Mouse (Mus musculus) limb, embryonic 15.5 days (tissue): ENCODE data around the gene A930004D18Rik. TPM values are rescaled to one million over a fixed set of nuclear protein-coding genes. Genes with fewer than 3 reads are reported as not detected.

ENCODE experiments used
- ATAC-seq: fragments of 200-750 bp; cut with Nextera tagmentation; 2 replicates; pipeline ENCODE4 v1.8.0; 2017; ENCODE audit warnings: low read depth, moderate TSS enrichment; ENCODE audit not compliant: insufficient number of reproducible peaks, low FRiP score, low TSS enrichment
- H3K27ac ChIP-seq: fragments of 300-500 bp; sonication (generic); 2 replicates; pipeline ENCODE4 v1.5.1; 2015; ENCODE audit warnings: moderate library complexity, mild to moderate bottlenecking, inconsistent platforms
- H3K27me3 ChIP-seq: fragments of 300-500 bp; sonication (generic); 2 replicates; pipeline ENCODE4 v1.6.1; 2015; ENCODE audit warnings: inconsistent platforms
- H3K36me3 ChIP-seq: fragments of 300-500 bp; sonication (generic); 2 replicates; pipeline ENCODE4 v1.6.1; 2015; ENCODE audit warnings: inconsistent platforms
- H3K4me1 ChIP-seq: fragments of 300-500 bp; sonication (generic); 2 replicates; pipeline ENCODE4 v1.6.1; 2015; ENCODE audit warnings: inconsistent platforms
- H3K4me2 ChIP-seq: fragments of 300-500 bp; sonication (generic); 2 replicates; pipeline ENCODE4 v1.6.1; 2015; ENCODE audit warnings: mild to moderate bottlenecking, inconsistent platforms
- H3K4me3 ChIP-seq: fragments of 300-500 bp; sonication (generic); 2 replicates; pipeline ENCODE4 v1.5.1; 2015; ENCODE audit warnings: mild to moderate bottlenecking, inconsistent platforms
- H3K9ac ChIP-seq: fragments of 300-500 bp; sonication (generic); 2 replicates; pipeline ENCODE4 v1.6.1; 2015; ENCODE audit warnings: inconsistent platforms
- H3K9me3 ChIP-seq: fragments of 300-500 bp; sonication (generic); 2 replicates; pipeline ENCODE4 v1.6.1; 2016; ENCODE audit warnings: inconsistent platforms
- WGBS: fragments of 180-500 bp; shearing (Covaris S2); methylation state at CpG from one replicate; pipeline ENCODE4 v1.1.7; 2015; 5-methylcytosine and 5-hydroxymethylcytosine counted together
- polyA plus RNA-seq: library from polyadenylated mRNA; unstranded; fragments of >200 nt; fragmentation: Nextera tagmentation; extraction: Ambion mirVana; gene quantifications from 2 replicates; pipeline ENCODE4 v1.2.1, GENCODE M21; 2015

Gene A930004D18Rik
- polyA plus RNA-seq, 1 experiment from 2014 or later, result 16.8 TPM

DNA sequence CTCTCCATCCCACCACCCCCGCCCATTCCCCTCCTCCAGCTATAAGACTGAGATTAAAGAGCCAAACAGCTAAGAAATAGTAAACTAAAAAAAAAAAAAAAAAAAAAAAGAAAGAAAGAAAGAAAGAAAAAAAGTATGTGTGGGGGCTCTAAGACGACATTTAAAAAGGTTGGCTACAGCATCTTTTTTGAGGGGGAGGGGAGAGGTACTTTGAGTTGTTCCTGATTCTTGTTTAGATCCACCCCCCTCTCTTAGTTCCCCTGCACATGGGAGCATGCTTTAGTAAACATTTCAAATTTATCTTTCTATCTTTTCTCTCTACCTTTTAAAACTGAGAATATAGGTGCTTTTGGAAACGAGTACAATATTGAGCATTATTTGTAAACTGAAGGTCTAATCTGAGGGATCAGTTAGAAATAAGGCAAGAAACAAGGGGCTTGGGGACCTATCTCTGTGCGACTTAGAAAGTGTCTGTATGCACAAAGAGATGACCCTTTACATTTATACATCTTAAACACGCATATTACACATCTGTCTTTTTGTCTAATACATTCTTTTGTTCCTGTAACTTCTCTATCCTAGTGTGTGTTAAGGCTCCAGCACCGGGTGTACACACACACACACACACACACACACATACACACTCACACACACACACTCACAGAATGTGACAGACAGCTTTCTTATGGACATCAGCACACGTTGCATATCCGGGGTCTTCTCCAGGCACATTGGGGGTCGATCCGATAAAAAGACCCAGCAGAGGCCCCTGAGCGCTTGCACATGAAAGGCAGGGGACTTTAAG lies 13.7 kb upstream of the A930004D18Rik start:
- 39% methylated on average over 11 of the region's 11 CpGs for WGBS
- Histone ChIP-seq H3K4me2 (peak overlapping the region; percentile 71), H3K27me3 (no peaks in the 10 kb centered on the region), H3K9ac (no peak overlapping the region), H3K4me1 (peaks cover 17% of the 10 kb centered on the region), H3K4me3 (peak overlapping the region; percentile 12; the same call in 1 of the 2 replicates), H3K36me3 (no peaks in the 10 kb centered on the region), H3K27ac (peak overlapping the region; percentile 99), H3K9me3 (no peaks in the 10 kb centered on the region)
- no peak for ATAC-seq

DNA sequence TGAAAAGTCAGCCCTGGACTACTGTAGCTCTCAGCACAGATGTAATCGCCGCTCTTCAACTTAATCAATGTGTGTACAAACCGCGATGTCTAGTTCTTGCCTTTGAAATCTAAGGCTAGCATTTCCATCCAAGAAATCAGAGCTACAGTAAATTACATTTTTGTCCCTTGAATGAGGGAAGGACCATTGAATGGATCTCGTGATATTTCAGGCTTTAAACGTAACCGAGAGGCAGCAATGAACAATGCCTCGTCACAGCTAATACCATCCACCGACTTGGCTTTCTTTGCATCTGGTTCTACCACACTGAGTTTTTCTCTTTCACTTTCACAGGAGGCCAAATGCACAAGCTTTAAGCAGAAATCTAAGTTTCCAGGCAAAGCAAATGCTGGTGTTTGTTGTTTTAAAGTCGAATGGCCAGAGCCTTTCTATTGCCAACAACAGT lies 13.0 kb upstream of the A930004D18Rik start:
- 12% methylated on average over 10 of the region's 10 CpGs for WGBS
- H3K4me2 ChIP-seq, result peak overlapping the region; percentile 71
- no peak for ATAC-seq

DNA sequence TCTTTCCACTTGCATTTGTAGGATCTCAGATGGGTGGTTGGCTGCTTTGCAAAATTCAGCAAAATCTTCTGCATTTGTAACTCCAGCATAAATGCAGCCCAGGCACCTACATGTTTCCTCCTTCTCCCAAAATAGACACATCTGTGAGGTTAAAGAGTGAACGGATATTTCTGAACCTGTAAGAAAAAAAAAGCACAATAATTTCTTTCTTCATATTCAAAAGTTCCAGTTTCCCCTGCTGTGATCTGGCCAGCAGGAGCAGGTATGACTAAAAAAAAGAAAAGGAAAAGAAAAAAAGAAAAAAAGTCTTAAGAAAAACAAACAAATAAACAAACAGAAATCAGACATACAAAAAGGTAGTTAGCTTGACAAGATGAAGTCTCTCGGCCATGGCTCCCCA lies 12.5 kb upstream of the A930004D18Rik start:
- peaks cover 16% of the 10 kb centered on the region for H3K4me1 ChIP-seq
- H3K27ac ChIP-seq, result peak overlapping the region; percentile 99
- no peaks in the 10 kb centered on the region for H3K27me3 ChIP-seq
- WGBS, result 26% methylated on average over 2 of the region's 2 CpGs
- H3K4me3 ChIP-seq, result peak overlapping the region; percentile 12; the same call in 1 of the 2 replicates
- no peak for ATAC-seq
- H3K4me2 ChIP-seq, result peak overlapping the region; percentile 71
- no peak overlapping the region for H3K9ac ChIP-seq
- H3K9me3 ChIP-seq, result no peaks in the 10 kb centered on the region
- H3K36me3 ChIP-seq, result no peaks in the 10 kb centered on the region

More for the DNA sequence above, 13.0 kb upstream of the A930004D18Rik start:
- Histone ChIP-seq H3K27ac (peak overlapping the region; percentile 99), H3K27me3 (no peaks in the 10 kb centered on the region), H3K36me3 (no peaks in the 10 kb centered on the region), H3K9me3 (no peaks in the 10 kb centered on the region), H3K4me1 (peaks cover 19% of the 10 kb centered on the region), H3K4me3 (peak overlapping the region; percentile 12; the same call in 1 of the 2 replicates), H3K9ac (no peak overlapping the region)

DNA sequence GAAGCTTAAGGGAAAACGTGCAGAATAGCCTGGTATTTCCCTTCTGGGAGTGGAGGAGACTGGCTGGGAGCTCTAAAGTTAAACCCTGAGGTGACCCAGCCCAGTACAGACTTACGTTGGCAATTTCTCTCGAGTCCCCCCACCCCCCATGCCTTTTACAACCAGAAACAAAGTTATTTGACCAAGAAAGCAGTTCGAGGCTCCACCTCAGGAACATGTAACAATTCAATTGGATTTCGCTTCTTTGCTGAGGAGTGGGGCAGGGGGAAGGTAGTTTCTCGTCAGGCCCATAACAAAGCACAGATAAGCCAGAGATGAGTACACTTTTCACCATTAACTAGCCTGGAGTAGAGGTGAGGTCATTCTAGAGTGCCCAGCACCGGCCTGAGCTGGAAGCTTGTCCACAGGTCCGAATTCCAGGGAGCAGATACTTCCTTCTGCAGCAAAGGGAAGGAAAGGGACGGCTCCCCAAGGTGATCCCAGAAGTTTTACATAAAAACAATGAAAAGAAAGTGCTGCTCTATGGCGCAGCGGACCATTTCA lies 11.8 kb upstream of the A930004D18Rik start:
- ATAC-seq, result no peak
- Histone ChIP-seq H3K4me3 (peak overlapping the region; percentile 80), H3K9ac (peak overlapping the region; percentile 11; the same call in 1 of the 2 replicates), H3K36me3 (no peaks in the 10 kb centered on the region), H3K27ac (peak overlapping the region; percentile 99), H3K27me3 (no peaks in the 10 kb centered on the region), H3K4me1 (peaks cover 15% of the 10 kb centered on the region), H3K9me3 (no peaks in the 10 kb centered on the region), H3K4me2 (peak overlapping the region; percentile 71)
- WGBS, result 11% methylated on average over 11 of the region's 11 CpGs

DNA sequence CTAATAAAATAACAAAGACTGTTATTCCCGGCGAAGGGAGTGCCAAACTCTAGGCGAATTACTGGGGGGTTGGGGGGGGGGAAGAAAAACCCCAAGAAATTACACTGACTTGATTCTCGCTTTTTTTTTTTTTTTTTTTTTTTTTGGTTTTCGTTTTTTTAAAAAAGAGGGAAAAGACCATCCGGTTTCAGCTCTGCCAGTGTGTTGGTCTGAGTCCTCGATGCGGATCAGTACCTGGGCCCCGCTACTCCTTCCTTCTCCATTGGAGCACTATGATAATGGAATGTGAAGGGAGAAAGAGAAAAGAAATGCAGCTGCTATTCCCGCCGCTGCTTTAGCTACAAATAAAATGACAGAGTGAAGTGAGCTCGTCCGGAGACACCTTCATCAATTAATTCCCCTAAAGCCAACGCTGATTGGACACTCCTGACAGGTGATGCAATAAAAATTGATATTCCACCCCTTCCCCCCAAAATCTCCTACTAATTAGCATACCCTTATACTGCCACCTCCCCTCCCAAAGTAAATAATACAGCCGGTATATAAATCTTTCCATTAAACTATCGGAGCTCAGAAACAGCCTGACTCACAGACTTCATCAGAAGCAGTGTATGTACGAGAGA lies 11.0 kb upstream of the A930004D18Rik start, which contains the start of gene Skida1:
TSS of gene Skida1 (minus strand) at position 599 of the 623 bp plus-strand sequence.
- Histone ChIP-seq H3K27me3 (no peaks in the 10 kb centered on the region), H3K9ac (peak within 1 kb of the TSS; percentile 97), H3K4me1 (peaks cover 16% of the 10 kb centered on the region), H3K4me3 (peak within 1 kb of the TSS; percentile 80), H3K9me3 (no peaks in the 10 kb centered on the region), H3K27ac (peak within 1 kb of the TSS; percentile 99), H3K36me3 (no peaks in the 10 kb centered on the region), H3K4me2 (peak within 1 kb of the TSS; percentile 71)
- no peak for ATAC-seq
- WGBS, result under 1% methylated on average over 17 of the region's 17 CpGs

DNA sequence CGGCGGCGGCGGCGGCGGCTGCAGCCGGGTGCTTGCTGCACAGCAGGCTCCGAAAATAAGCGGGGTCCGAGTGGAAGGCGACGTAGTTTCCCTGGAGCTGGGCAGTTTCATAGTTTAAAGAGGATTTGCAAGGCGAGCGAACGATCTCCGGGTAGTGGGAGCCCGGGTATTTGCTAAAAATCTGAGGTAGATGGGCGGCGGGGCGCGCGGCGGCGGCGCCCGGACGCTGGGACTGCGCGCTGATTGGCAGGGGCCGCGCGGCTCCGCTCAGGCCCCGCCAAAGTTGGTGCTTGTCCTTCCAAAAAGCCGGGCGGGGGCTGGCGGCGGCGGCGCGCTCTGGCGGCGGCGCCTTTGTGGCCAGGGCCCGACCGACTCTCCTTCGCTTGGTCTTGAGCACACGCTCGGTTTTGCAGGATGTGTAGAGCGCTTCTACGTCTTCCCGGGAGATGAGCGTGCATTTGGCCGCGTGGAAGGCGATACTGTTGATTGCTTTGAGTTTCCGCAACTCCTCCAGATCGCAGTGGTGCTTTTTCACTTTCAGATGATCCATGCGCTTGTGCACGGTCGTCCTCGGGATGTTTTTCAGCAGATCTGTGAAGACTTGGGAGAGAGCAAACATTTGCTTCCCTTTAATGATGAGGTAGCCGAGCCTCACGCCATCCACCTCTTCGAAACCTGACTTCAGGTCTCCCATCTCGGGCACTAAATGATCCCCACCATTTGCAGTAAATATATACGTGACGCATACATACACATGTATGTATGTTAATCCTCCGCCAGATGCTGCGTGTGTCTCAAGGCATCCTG lies 10.3 kb upstream of the A930004D18Rik start:
- Histone ChIP-seq H3K9me3 (no peaks in the 10 kb centered on the region), H3K4me3 (peak overlapping the region; percentile 80), H3K4me2 (peak overlapping the region; percentile 71), H3K4me1 (peaks cover 17% of the 10 kb centered on the region), H3K27me3 (no peaks in the 10 kb centered on the region), H3K27ac (peak overlapping the region; percentile 99), H3K36me3 (no peaks in the 10 kb centered on the region), H3K9ac (peak overlapping the region; percentile 97)
- WGBS, result under 1% methylated on average over 70 of the region's 70 CpGs
- ATAC-seq, result peak; percentile 82

DNA sequence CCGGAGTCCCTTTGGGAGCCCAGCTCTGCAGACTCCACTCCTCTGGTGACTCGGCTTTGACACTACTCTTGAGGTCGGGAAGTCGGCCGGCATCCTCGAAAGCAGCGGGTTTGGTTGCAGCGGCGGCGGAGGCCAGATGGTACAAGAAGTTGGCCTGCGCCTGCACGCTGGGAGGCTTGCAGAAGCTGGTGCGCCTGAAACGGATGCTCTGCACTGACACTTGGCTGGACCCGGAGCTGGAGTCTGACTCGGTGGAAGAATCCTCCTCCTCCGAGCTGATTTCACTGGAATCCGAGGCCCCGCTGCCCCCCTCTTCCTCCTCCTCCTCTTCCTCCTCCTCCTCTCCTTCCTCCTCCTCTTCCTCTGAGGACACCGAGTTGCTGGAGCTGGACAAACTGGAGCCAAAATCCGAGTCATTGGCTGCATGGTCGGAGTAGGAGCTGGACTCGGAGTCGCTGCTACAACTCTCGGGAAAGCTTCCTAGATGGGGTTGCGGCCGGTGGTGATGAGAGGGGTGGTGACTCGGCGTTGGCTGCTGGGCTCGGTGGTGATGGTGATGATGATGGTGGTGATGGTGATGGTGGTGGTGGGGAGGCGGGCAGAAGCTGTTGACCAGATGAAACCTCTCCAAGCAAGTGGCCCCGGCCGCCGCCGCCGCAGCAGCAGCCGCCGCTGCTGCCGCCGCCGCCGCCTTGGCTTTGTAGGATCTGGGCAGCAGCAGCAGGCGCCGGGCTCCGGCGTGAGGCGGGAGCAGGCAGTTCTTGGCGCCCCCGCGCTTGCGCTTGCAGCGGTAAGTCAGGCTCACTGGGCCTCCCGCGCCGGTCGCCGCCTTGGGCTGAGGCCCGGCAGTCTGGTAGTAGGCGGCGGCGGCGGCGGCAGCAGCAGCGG lies 9.5 kb upstream of the A930004D18Rik start:
- Histone ChIP-seq H3K4me3 (peak overlapping the region; percentile 80), H3K27ac (peak overlapping the region; percentile 99), H3K9me3 (no peaks in the 10 kb centered on the region), H3K4me1 (peaks cover 17% of the 10 kb centered on the region), H3K36me3 (no peaks in the 10 kb centered on the region), H3K9ac (peak overlapping the region; percentile 97), H3K27me3 (no peaks in the 10 kb centered on the region), H3K4me2 (peak overlapping the region; percentile 71)
- WGBS, result under 1% methylated on average over 54 of the region's 64 CpGs
- ATAC-seq, result peak; percentile 49; the same call in 1 of the 2 replicates

DNA sequence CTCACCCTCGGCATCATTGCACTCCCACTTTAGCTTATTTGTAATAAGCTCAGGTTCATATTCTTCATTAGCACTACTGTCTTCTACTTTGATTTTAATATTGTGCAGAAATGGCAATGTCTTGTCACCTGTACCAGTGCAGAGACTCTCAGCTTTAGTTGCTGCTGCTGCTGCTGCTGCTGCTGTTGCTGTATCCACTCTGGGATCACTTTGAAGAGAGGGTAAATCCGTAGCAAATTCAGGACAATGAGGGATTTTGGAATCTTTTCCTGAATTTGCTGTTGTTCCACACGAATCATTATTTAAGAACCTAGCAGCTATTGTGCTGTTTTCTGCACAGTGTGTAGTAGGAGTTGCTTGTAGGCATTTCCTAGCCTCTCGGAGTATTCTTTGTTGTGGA lies 8.6 kb upstream of the A930004D18Rik start:
- H3K4me1 ChIP-seq, result peaks cover 20% of the 10 kb centered on the region
- 2% methylated on average over 4 of the region's 4 CpGs for WGBS
- H3K4me3 ChIP-seq, result peak overlapping the region; percentile 80
- no peak for ATAC-seq
- no peaks in the 10 kb centered on the region for H3K36me3 ChIP-seq
- H3K9me3 ChIP-seq, result no peaks in the 10 kb centered on the region
- peak overlapping the region; percentile 97 for H3K9ac ChIP-seq
- peak overlapping the region; percentile 99 for H3K27ac ChIP-seq
- H3K4me2 ChIP-seq, result peak overlapping the region; percentile 71
- H3K27me3 ChIP-seq, result no peaks in the 10 kb centered on the region

DNA sequence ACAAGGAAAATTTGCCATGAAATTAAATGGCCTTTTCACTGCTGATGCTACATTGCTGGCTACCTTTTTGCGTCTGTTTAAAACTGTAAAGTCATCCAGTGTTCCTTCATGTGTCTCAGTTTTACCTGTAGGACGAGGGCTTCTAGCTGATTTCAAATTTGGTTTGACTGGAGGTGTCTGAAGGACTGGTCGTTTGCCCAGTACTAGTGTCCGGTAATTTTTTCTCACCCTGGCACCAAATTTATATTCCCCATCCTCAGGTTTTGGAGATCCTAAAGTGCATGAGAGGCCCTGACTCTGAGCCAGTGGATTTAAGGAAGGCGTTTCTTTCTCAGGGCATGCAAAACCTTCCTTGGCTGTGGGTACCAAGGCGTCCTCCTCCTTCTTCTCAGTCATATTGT lies 8.2 kb upstream of the A930004D18Rik start:
- Histone ChIP-seq H3K27me3 (no peaks in the 10 kb centered on the region), H3K36me3 (no peaks in the 10 kb centered on the region), H3K9me3 (no peaks in the 10 kb centered on the region), H3K4me1 (peaks cover 23% of the 10 kb centered on the region), H3K4me3 (peak overlapping the region; percentile 80), H3K9ac (peak overlapping the region; percentile 97), H3K4me2 (peak overlapping the region; percentile 71), H3K27ac (peak overlapping the region; percentile 99)
- ATAC-seq, result no peak
- 15% methylated on average over 6 of the region's 6 CpGs for WGBS

DNA sequence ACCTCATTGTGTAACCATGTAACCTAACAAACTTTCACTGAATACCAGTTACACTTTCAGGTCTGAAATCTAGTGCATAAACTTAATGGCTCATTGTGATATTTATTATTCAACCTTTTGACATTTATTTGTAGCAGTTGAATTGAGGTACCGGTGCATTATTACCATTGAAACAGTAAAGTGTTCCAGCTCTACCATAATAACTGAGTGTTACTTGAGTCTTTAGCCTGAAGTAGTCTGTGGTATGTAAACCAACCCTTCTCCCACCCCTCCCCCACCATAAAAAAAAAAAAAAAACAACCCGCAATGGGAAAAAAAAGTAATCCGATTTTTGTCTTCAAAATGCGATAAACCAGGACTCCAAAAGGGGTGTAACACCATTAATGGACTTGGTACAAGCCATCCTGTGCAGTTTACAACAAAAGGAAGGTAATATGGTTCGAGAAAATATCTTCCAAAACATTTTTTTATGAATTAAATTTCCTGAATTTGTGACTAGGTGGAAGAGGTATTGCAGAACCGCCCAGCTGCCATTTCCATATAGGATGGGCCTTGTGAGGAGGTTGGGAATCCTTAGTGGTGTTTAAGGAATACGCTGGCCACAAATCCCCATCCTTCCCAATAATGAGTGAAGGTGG lies 7.7 kb upstream of the A930004D18Rik start:
- H3K4me2 ChIP-seq, result peak overlapping the region; percentile 71
- no peaks in the 10 kb centered on the region for H3K27me3 ChIP-seq
- no peak for ATAC-seq
- H3K4me1 ChIP-seq, result peaks cover 28% of the 10 kb centered on the region
- peak overlapping the region; percentile 99 for H3K27ac ChIP-seq
- peak overlapping the region; percentile 97; the same call in 1 of the 2 replicates for H3K9ac ChIP-seq
- no peaks in the 10 kb centered on the region for H3K9me3 ChIP-seq
- H3K36me3 ChIP-seq, result no peaks in the 10 kb centered on the region
- 6% methylated on average over 7 of the region's 7 CpGs for WGBS
- H3K4me3 ChIP-seq, result peak overlapping the region; percentile 80
